Mouse (Mus musculus): Measurements from ENCODE around the gene Gm11559. TPM values are rescaled to one million over a fixed set of nuclear protein-coding genes. Genes with fewer than 3 reads are reported as not detected.
"Not testable (repeated sequence)": the region's sequence is repeated elsewhere in the genome, so short reads cannot be mapped to it uniquely, and the experiment has no call there.

The Gm11559 gene
- not detected in 2 replicates for polyA plus RNA-seq (2015; fragmentation: Nextera tagmentation; extraction: Ambion mirVana)

GRCm38 (mm10) chr11:99864176-99864575, at the start of gene Gm11559:
Gm11559 (plus strand) TSS chr11:99864476.
- H3K9ac ChIP-seq; ATAC-seq (replicated peaks; ENCODE audit: low FRiP score); H3K4me3 ChIP-seq (replicated peaks); H3K4me2 ChIP-seq; H3K36me3 ChIP-seq; H3K4me1 ChIP-seq; H3K27ac ChIP-seq; H3K27me3 ChIP-seq; H3K9me3 ChIP-seq (replicated peaks): not testable (repeated sequence)
- WGBS, result 69% methylated on average over 1 of the region's 1 CpGs

- H3K36me3 ChIP-seq; H3K4me1 ChIP-seq; H3K4me3 ChIP-seq (replicated peaks); H3K4me2 ChIP-seq; H3K9ac ChIP-seq; H3K27ac ChIP-seq; H3K9me3 ChIP-seq (replicated peaks); H3K27me3 ChIP-seq; ATAC-seq (replicated peaks; ENCODE audit: low FRiP score): not testable (repeated sequence)
- WGBS, result 72% methylated on average over 2 of the region's 2 CpGs
Observed at GRCm38 (mm10) chr11:99815566-99815965, 48.7 kb upstream of the Gm11559 start, which contains the start of gene Gm11564. Gm11564 (minus strand) TSS chr11:99815666.

- 78% methylated on average over 1 of the region's 1 CpGs for WGBS
- no peaks in the 10 kb centered on the region for H3K27me3 ChIP-seq
- H3K4me2 ChIP-seq, result no peak within 1 kb of the TSS
- H3K27ac ChIP-seq, result no peak within 1 kb of the TSS
- H3K4me3 ChIP-seq (replicated peaks), result no peak within 1 kb of the TSS
- H3K36me3 ChIP-seq, result no peaks in the 10 kb centered on the region
- no peaks in the 10 kb centered on the region for H3K9me3 ChIP-seq (replicated peaks)
- no peaks in the 10 kb centered on the region for H3K4me1 ChIP-seq
- ATAC-seq (replicated peaks; ENCODE audit: low FRiP score), result no peak
- no peak within 1 kb of the TSS for H3K9ac ChIP-seq
Observed at GRCm38 (mm10) chr11:99837966-99838365, 26.3 kb upstream of the Gm11559 start, which contains the start of gene 2300003K06Rik. 2300003K06Rik (minus strand) TSS chr11:99838066.

- Histone ChIP-seq H3K4me1 (no peaks in the 10 kb centered on the region), H3K4me2 (no peak overlapping the region), H3K27me3 (no peaks in the 10 kb centered on the region), H3K36me3 (no peaks in the 10 kb centered on the region), H3K4me3 (replicated peaks) (no peak overlapping the region), H3K27ac (no peak overlapping the region), H3K9me3 (replicated peaks) (no peaks in the 10 kb centered on the region), H3K9ac (no peak overlapping the region)
- 19% methylated on average over 1 of the region's 1 CpGs for WGBS
- no peak for ATAC-seq (replicated peaks; ENCODE audit: low FRiP score)
Observed at GRCm38 (mm10) chr11:99842185-99842584, 22.1 kb upstream of the Gm11559 start.

- WGBS, result 89% methylated on average over 2 of the region's 2 CpGs
- no peaks in the 10 kb centered on the region for H3K27me3 ChIP-seq
- no peaks in the 10 kb centered on the region for H3K36me3 ChIP-seq
- ATAC-seq (replicated peaks; ENCODE audit: low FRiP score), result no peak
- H3K9me3 ChIP-seq (replicated peaks), result no peaks in the 10 kb centered on the region
- no peaks in the 10 kb centered on the region for H3K4me1 ChIP-seq
- no peak overlapping the region for H3K27ac ChIP-seq
- H3K4me2 ChIP-seq, result no peak overlapping the region
- H3K9ac ChIP-seq, result no peak overlapping the region
- no peak overlapping the region for H3K4me3 ChIP-seq (replicated peaks)
Observed at GRCm38 (mm10) chr11:99846746-99847145, 17.5 kb upstream of the Gm11559 start.

GRCm38 (mm10) chr11:99851508-99851907, 12.8 kb upstream of the Gm11559 start, which contains the start of gene Krtap4-16:
Krtap4-16 (minus strand) TSS chr11:99851608.
- no peak within 1 kb of the TSS for H3K4me2 ChIP-seq
- no peaks in the 10 kb centered on the region for H3K36me3 ChIP-seq
- H3K27me3 ChIP-seq, result no peaks in the 10 kb centered on the region
- H3K27ac ChIP-seq, result no peak within 1 kb of the TSS
- no peak within 1 kb of the TSS for H3K4me3 ChIP-seq (replicated peaks)
- H3K9ac ChIP-seq, result no peak within 1 kb of the TSS
- no peak for ATAC-seq (replicated peaks; ENCODE audit: low FRiP score)
- H3K4me1 ChIP-seq, result no peaks in the 10 kb centered on the region
- H3K9me3 ChIP-seq (replicated peaks), result no peaks in the 10 kb centered on the region

- no peak overlapping the region for H3K9ac ChIP-seq
- H3K4me2 ChIP-seq, result no peak overlapping the region
- 60% methylated on average over 3 of the region's 3 CpGs for WGBS
- no peaks in the 10 kb centered on the region for H3K9me3 ChIP-seq (replicated peaks)
- no peaks in the 10 kb centered on the region for H3K27me3 ChIP-seq
- H3K4me3 ChIP-seq (replicated peaks), result no peak overlapping the region
- H3K27ac ChIP-seq, result no peak overlapping the region
- no peaks in the 10 kb centered on the region for H3K36me3 ChIP-seq
- H3K4me1 ChIP-seq, result no peaks in the 10 kb centered on the region
- no peak for ATAC-seq (replicated peaks; ENCODE audit: low FRiP score)
Observed at GRCm38 (mm10) chr11:99854121-99854520, 10.2 kb upstream of the Gm11559 start.

- Histone ChIP-seq H3K4me3 (replicated peaks) (no peak within 1 kb of the TSS), H3K4me2 (no peak within 1 kb of the TSS), H3K27ac (no peak within 1 kb of the TSS), H3K4me1 (no peaks in the 10 kb centered on the region), H3K9ac (no peak within 1 kb of the TSS), H3K27me3 (no peaks in the 10 kb centered on the region), H3K9me3 (replicated peaks) (no peaks in the 10 kb centered on the region), H3K36me3 (no peaks in the 10 kb centered on the region)
- WGBS, result 85% methylated on average over 2 of the region's 2 CpGs
- no peak for ATAC-seq (replicated peaks; ENCODE audit: low FRiP score)
Observed at GRCm38 (mm10) chr11:99857617-99858016, 6.7 kb upstream of the Gm11559 start, which contains the start of gene Gm11568. Gm11568 (plus strand) TSS chr11:99857917.

- Histone ChIP-seq H3K9me3 (replicated peaks) (no peaks in the 10 kb centered on the region), H3K4me2 (no peak overlapping the region), H3K27ac (no peak overlapping the region), H3K4me3 (replicated peaks) (no peak overlapping the region), H3K4me1 (no peaks in the 10 kb centered on the region), H3K9ac (no peak overlapping the region), H3K36me3 (no peaks in the 10 kb centered on the region), H3K27me3 (no peaks in the 10 kb centered on the region)
- 76% methylated on average over 2 of the region's 2 CpGs for WGBS
- ATAC-seq (replicated peaks; ENCODE audit: low FRiP score), result no peak
Observed at GRCm38 (mm10) chr11:99858761-99859160, 5.5 kb upstream of the Gm11559 start.

GRCm38 (mm10) chr11:99873089-99873488, 8.8 kb downstream of the Gm11559 start, which contains the start of gene Krtap9-1:
Krtap9-1 (plus strand) TSS chr11:99873389.
- H3K4me2 ChIP-seq; ATAC-seq (replicated peaks; ENCODE audit: low FRiP score); H3K27ac ChIP-seq; H3K9me3 ChIP-seq (replicated peaks); H3K9ac ChIP-seq; H3K36me3 ChIP-seq; H3K4me3 ChIP-seq (replicated peaks); H3K27me3 ChIP-seq; H3K4me1 ChIP-seq: not testable (repeated sequence)
- WGBS, result 70% methylated on average over 1 of the region's 1 CpGs

- ATAC-seq (replicated peaks; ENCODE audit: low FRiP score); H3K4me3 ChIP-seq (replicated peaks); H3K27ac ChIP-seq; H3K9ac ChIP-seq; H3K4me1 ChIP-seq; H3K36me3 ChIP-seq; H3K9me3 ChIP-seq (replicated peaks); H3K4me2 ChIP-seq; H3K27me3 ChIP-seq: not testable (repeated sequence)
- WGBS, result 51% methylated on average over 1 of the region's 1 CpGs
Observed at GRCm38 (mm10) chr11:99878887-99879286, 14.6 kb downstream of the Gm11559 start, which contains the start of gene Gm11567. Gm11567 (plus strand) TSS chr11:99879187.

GRCm38 (mm10) chr11:99907620-99908019, 43.3 kb downstream of the Gm11559 start, which contains the start of gene Krtap31-1:
Krtap31-1 (plus strand) TSS chr11:99907920.
- WGBS, result 91% methylated on average over 2 of the region's 2 CpGs
- Histone ChIP-seq H3K9me3 (replicated peaks) (no peaks in the 10 kb centered on the region), H3K27ac (no peak within 1 kb of the TSS), H3K27me3 (no peaks in the 10 kb centered on the region), H3K9ac (no peak within 1 kb of the TSS), H3K4me3 (replicated peaks) (no peak within 1 kb of the TSS), H3K36me3 (no peaks in the 10 kb centered on the region), H3K4me1 (no peaks in the 10 kb centered on the region), H3K4me2 (no peak within 1 kb of the TSS)
- no peak for ATAC-seq (replicated peaks; ENCODE audit: low FRiP score)

GRCm38 (mm10) chr11:99914451-99914850, 50.2 kb downstream of the Gm11559 start, which contains the start of gene Gm11565:
Gm11565 (plus strand) TSS chr11:99914751.
- no peak for ATAC-seq (replicated peaks; ENCODE audit: low FRiP score)
- no peaks in the 10 kb centered on the region for H3K4me1 ChIP-seq
- H3K9ac ChIP-seq, result no peak within 1 kb of the TSS
- H3K4me3 ChIP-seq (replicated peaks), result no peak within 1 kb of the TSS
- no peaks in the 10 kb centered on the region for H3K36me3 ChIP-seq
- H3K27ac ChIP-seq, result no peak within 1 kb of the TSS
- no peak within 1 kb of the TSS for H3K4me2 ChIP-seq
- no peaks in the 10 kb centered on the region for H3K27me3 ChIP-seq
- H3K9me3 ChIP-seq (replicated peaks), result no peaks in the 10 kb centered on the region
- WGBS, result 90% methylated on average over 3 of the region's 3 CpGs

All from kidney, embryonic 15.5 days (tissue).